Mouse (Mus musculus) right cerebral cortex, postnatal 25 days (tissue): Measurements from ENCODE around the gene Krt20.

Experiments used
- DNase-seq: peaks from one replicate; pipeline ENCODE4 v3.0.0; 2022

Gene Krt20

GRCm38 (mm10) chr11:99437972-99438371 lies at the start of gene Krt20:
Gene Krt20, minus strand, starts transcription at chr11:99438150.
- no peak for DNase-seq

GRCm38 (mm10) chr11:99474981-99475380 lies 37.0 kb upstream of the Krt20 start:
- no peak for DNase-seq

GRCm38 (mm10) chr11:99473433-99473832 lies 35.5 kb upstream of the Krt20 start:
- no peak for DNase-seq

GRCm38 (mm10) chr11:99472405-99472804 lies 34.5 kb upstream of the Krt20 start:
- no peak for DNase-seq

GRCm38 (mm10) chr11:99471946-99472345 lies 34.0 kb upstream of the Krt20 start:
- no peak for DNase-seq

- no peak for DNase-seq
These were observed 31.3 kb upstream of the Krt20 start for GRCm38 (mm10) chr11:99469228-99469627.

- no peak for DNase-seq
These were observed 30.6 kb upstream of the Krt20 start for GRCm38 (mm10) chr11:99468566-99468965.

GRCm38 (mm10) chr11:99466316-99466715 lies 28.4 kb upstream of the Krt20 start:
- peak; percentile 25 for DNase-seq

- peak; percentile 61 for DNase-seq
These were observed 26.9 kb upstream of the Krt20 start for GRCm38 (mm10) chr11:99464836-99465235.

- peak; percentile 42 for DNase-seq
These were observed 25.2 kb upstream of the Krt20 start for GRCm38 (mm10) chr11:99463155-99463554.

GRCm38 (mm10) chr11:99461736-99462135 lies 23.8 kb upstream of the Krt20 start:
- DNase-seq = no peak

GRCm38 (mm10) chr11:99458887-99459286 lies 20.9 kb upstream of the Krt20 start:
- no peak for DNase-seq

- no peak for DNase-seq
These were observed 16.8 kb upstream of the Krt20 start for GRCm38 (mm10) chr11:99454759-99455158.

GRCm38 (mm10) chr11:99454044-99454443 lies 16.1 kb upstream of the Krt20 start:
- no peak for DNase-seq

- no peak for DNase-seq
These were observed 10.8 kb upstream of the Krt20 start for GRCm38 (mm10) chr11:99448769-99449168.

- DNase-seq = no peak
These were observed 3.3 kb upstream of the Krt20 start for GRCm38 (mm10) chr11:99441220-99441619.

- DNase-seq = no peak
These were observed 1.5 kb upstream of the Krt20 start for GRCm38 (mm10) chr11:99439465-99439864.

- no peak for DNase-seq
These were observed 1.3 kb downstream of the Krt20 start for GRCm38 (mm10) chr11:99436625-99437024.

GRCm38 (mm10) chr11:99430670-99431069 lies 7.3 kb downstream of the Krt20 start:
- no peak for DNase-seq

- no peak for DNase-seq
These were observed 15.8 kb downstream of the Krt20 start, which contains the start of gene Krt12 for GRCm38 (mm10) chr11:99422159-99422558. Gene Krt12, minus strand, starts transcription at chr11:99422259.

GRCm38 (mm10) chr11:99420586-99420985 lies 17.4 kb downstream of the Krt20 start:
- DNase-seq = no peak

- DNase-seq = peak; percentile 31
These were observed 20.1 kb downstream of the Krt20 start for GRCm38 (mm10) chr11:99417819-99418218.

GRCm38 (mm10) chr11:99416902-99417301 lies 21.0 kb downstream of the Krt20 start:
- DNase-seq = peak; percentile 52

- no peak for DNase-seq
These were observed 23.3 kb downstream of the Krt20 start for GRCm38 (mm10) chr11:99414463-99415147.

- no peak for DNase-seq
These were observed 24.7 kb downstream of the Krt20 start for GRCm38 (mm10) chr11:99413247-99413646.
